Mouse (Mus musculus) lung, postnatal 36 days (tissue): ENCODE measurements around the gene Yod1.

ENCODE experiments used
- DNase-seq: peaks from one replicate; pipeline ENCODE4 v3.0.0; 2022; ENCODE audit warnings: mixed read lengths

Gene Yod1

GRCm38 (mm10) chr1:130717291-130717871 is at the start of gene Yod1:
Gene Yod1, plus strand, starts transcription at chr1:130717327.
- DNase-seq = peak; percentile 88

- DNase-seq = no peak
These were observed 38.6 kb upstream of the Yod1 start for GRCm38 (mm10) chr1:130678551-130678950.

GRCm38 (mm10) chr1:130681075-130681474 is 36.1 kb upstream of the Yod1 start:
- DNase-seq = no peak

- no peak for DNase-seq
These were observed 35.3 kb upstream of the Yod1 start for GRCm38 (mm10) chr1:130681656-130682413.

GRCm38 (mm10) chr1:130683905-130684304 is 33.2 kb upstream of the Yod1 start:
- no peak for DNase-seq

GRCm38 (mm10) chr1:130698601-130699000 is 18.5 kb upstream of the Yod1 start:
- no peak for DNase-seq

GRCm38 (mm10) chr1:130699937-130700633 is 17.0 kb upstream of the Yod1 start:
- DNase-seq = peak; percentile 87

GRCm38 (mm10) chr1:130701976-130702375 is 15.2 kb upstream of the Yod1 start:
- DNase-seq = no peak

- DNase-seq = peak; percentile 79
These were observed 13.5 kb upstream of the Yod1 start for GRCm38 (mm10) chr1:130703613-130704012.

- no peak for DNase-seq
These were observed 6.6 kb upstream of the Yod1 start for GRCm38 (mm10) chr1:130710283-130711080.

- DNase-seq = no peak
These were observed 3.1 kb upstream of the Yod1 start for GRCm38 (mm10) chr1:130714046-130714445.

- peak; percentile 96 for DNase-seq
These were observed 1.4 kb upstream of the Yod1 start, which contains the start of gene Gm29427 for GRCm38 (mm10) chr1:130715561-130716217. Gene Gm29427, minus strand, starts transcription at chr1:130715799.

GRCm38 (mm10) chr1:130716218-130716512 is 962 bp upstream of the Yod1 start:
- peak; percentile 19 for DNase-seq

- DNase-seq = peak; percentile 44
These were observed 425 bp upstream of the Yod1 start for GRCm38 (mm10) chr1:130716513-130717290.

GRCm38 (mm10) chr1:130724206-130724605 is 7.1 kb downstream of the Yod1 start:
- no peak for DNase-seq

- no peak for DNase-seq
These were observed 9.3 kb downstream of the Yod1 start for GRCm38 (mm10) chr1:130726396-130726795.

GRCm38 (mm10) chr1:130728070-130728469 is 10.9 kb downstream of the Yod1 start:
- DNase-seq = no peak

- no peak for DNase-seq
These were observed 11.6 kb downstream of the Yod1 start for GRCm38 (mm10) chr1:130728708-130729107.

GRCm38 (mm10) chr1:130729153-130729552 is 12.0 kb downstream of the Yod1 start, which contains the start of gene Pfkfb2:
Gene Pfkfb2, minus strand, starts transcription at chr1:130729253.
- no peak for DNase-seq

- DNase-seq = peak; percentile 71
These were observed 14.7 kb downstream of the Yod1 start, which contains the start of gene AA986860 for GRCm38 (mm10) chr1:130731741-130732337. Gene AA986860, plus strand, starts transcription at chr1:130731976.
